Mouse (Mus musculus) kidney, adult 2 months (tissue): ENCODE results near the gene Nfib. TPM values are rescaled to one million over a fixed set of nuclear protein-coding genes. Genes with fewer than 3 reads are reported as not detected.
A peak's percentile ranks its signal among the peaks of the same experiment; 100 is the strongest.

ENCODE experiments used
- DNase-seq: peaks from one replicate; pipeline ENCODE4 v3.0.0; 2021
- H3K27ac ChIP-seq: fragments of 200-500 bp; 2 replicates; pipeline ENCODE4 v1.5.1; 2012; ENCODE audit warnings: low read depth, low read length, control low read depth, inconsistent platforms; ENCODE audit not compliant: insufficient read depth
- H3K27me3 ChIP-seq: fragments of 200-500 bp; replicated peaks from 2 replicates; pipeline ENCODE4 v1.6.1; 2012; ENCODE audit warnings: mild to moderate bottlenecking, moderate library complexity, low read length, inconsistent platforms; ENCODE audit not compliant: control insufficient read depth, insufficient read depth
- H3K36me3 ChIP-seq: fragments of 200-500 bp; 2 replicates; pipeline ENCODE4 v1.6.1; 2012; ENCODE audit warnings: mild to moderate bottlenecking, moderate library complexity, low read length, inconsistent platforms; ENCODE audit not compliant: control insufficient read depth, insufficient read depth
- H3K4me1 ChIP-seq: fragments of 200-500 bp; 2 replicates; pipeline ENCODE4 v1.6.1; 2011; ENCODE audit warnings: low read length; ENCODE audit not compliant: control insufficient read depth, insufficient read depth
- H3K4me3 ChIP-seq: fragments of 200-500 bp; 2 replicates; pipeline ENCODE4 v1.5.1; 2011; ENCODE audit warnings: mild to moderate bottlenecking, low read depth, low read length, control low read depth; ENCODE audit not compliant: insufficient read depth
- CTCF ChIP-seq: fragments of 200-500 bp; conservative IDR thresholded peaks from 2 replicates; pipeline ENCODE4 v1.5.1; 2011; ENCODE audit warnings: low read depth, mild to moderate bottlenecking, control low read depth, low read length, moderate library complexity, mixed read lengths; ENCODE audit not compliant: insufficient read depth, insufficient read length
- POLR2A ChIP-seq: fragments of 200-500 bp; IDR thresholded peaks from one replicate; pipeline ENCODE4 v1.6.1; 2011; ENCODE audit warnings: low read depth, low read length, control low read depth
- WGBS: fragments of 180-500 bp; shearing (Covaris S2); methylation state at CpG from one replicate; pipeline ENCODE4 v1.1.7; 2018; 5-methylcytosine and 5-hydroxymethylcytosine counted together
- polyA plus RNA-seq: library from polyadenylated mRNA; depleted of rRNA; stranded (reverse); fragments of >200 nt; gene quantifications from 2 replicates; pipeline ENCODE4 v1.2.3, GENCODE M21; 2012

The Nfib gene
- polyA plus RNA-seq, 1 experiment = 17.6 TPM

GRCm38 (mm10) chr4:82306045-82306444 lies 399.5 kb downstream of the Nfib start:
- Histone ChIP-seq H3K27me3 (no peaks in the 10 kb centered on the region), H3K27ac (no peak overlapping the region), H3K36me3 (no peaks in the 10 kb centered on the region; the same call in none of the 2 replicates), H3K4me1 (no peaks in the 10 kb centered on the region; the same call in 1 of the 2 replicates), H3K4me3 (no peak overlapping the region)
- 53% methylated on average over 6 of the region's 6 CpGs for WGBS
- no peak for DNase-seq
- TF ChIP-seq CTCF (no peak), POLR2A (no peak)

GRCm38 (mm10) chr4:82304148-82304871 lies 401.2 kb downstream of the Nfib start:
- peak; percentile 86 for DNase-seq
- Histone ChIP-seq H3K27ac (peak overlapping the region; percentile 65; the same call in 1 of the 2 replicates), H3K27me3 (no peaks in the 10 kb centered on the region), H3K4me3 (no peak overlapping the region; the same call in none of the 2 replicates), H3K36me3 (no peaks in the 10 kb centered on the region; the same call in none of the 2 replicates), H3K4me1 (no peaks in the 10 kb centered on the region; the same call in 1 of the 2 replicates)
- 9% methylated on average over 17 of the region's 17 CpGs for WGBS
- TF ChIP-seq POLR2A = no peak
- no peak for TF ChIP-seq CTCF

GRCm38 (mm10) chr4:82303362-82303900 lies 402.1 kb downstream of the Nfib start:
- no peaks in the 10 kb centered on the region; the same call in none of the 2 replicates for H3K36me3 ChIP-seq
- TF ChIP-seq POLR2A = no peak
- no peak for TF ChIP-seq CTCF
- WGBS = 56% methylated on average over 3 of the region's 3 CpGs
- H3K27ac ChIP-seq = no peak overlapping the region
- H3K4me1 ChIP-seq = no peaks in the 10 kb centered on the region; the same call in 1 of the 2 replicates
- no peaks in the 10 kb centered on the region for H3K27me3 ChIP-seq
- no peak for DNase-seq
- no peak overlapping the region for H3K4me3 ChIP-seq

GRCm38 (mm10) chr4:82302901-82303300 lies 402.6 kb downstream of the Nfib start:
- TF ChIP-seq CTCF (no peak), POLR2A (no peak)
- no peak overlapping the region for H3K27ac ChIP-seq
- H3K36me3 ChIP-seq = no peaks in the 10 kb centered on the region; the same call in none of the 2 replicates
- no peak for DNase-seq
- H3K4me3 ChIP-seq = no peak overlapping the region
- no peaks in the 10 kb centered on the region for H3K27me3 ChIP-seq
- H3K4me1 ChIP-seq = no peaks in the 10 kb centered on the region; the same call in 1 of the 2 replicates
- WGBS = 96% methylated on average over 6 of the region's 6 CpGs

- H3K27me3 ChIP-seq = no peaks in the 10 kb centered on the region
- no peak for TF ChIP-seq POLR2A
- no peak for TF ChIP-seq CTCF
- H3K4me3 ChIP-seq = no peak overlapping the region
- no peak for DNase-seq
- H3K4me1 ChIP-seq = no peaks in the 10 kb centered on the region
- WGBS = 87% methylated on average over 1 of the region's 1 CpGs
- no peaks in the 10 kb centered on the region; the same call in 1 of the 2 replicates for H3K36me3 ChIP-seq
- H3K27ac ChIP-seq = no peak overlapping the region
These were observed 406.9 kb downstream of the Nfib start for GRCm38 (mm10) chr4:82298606-82299005.

- Histone ChIP-seq H3K36me3 (no peaks in the 10 kb centered on the region; the same call in 1 of the 2 replicates), H3K4me1 (no peaks in the 10 kb centered on the region), H3K27ac (no peak overlapping the region), H3K4me3 (no peak overlapping the region), H3K27me3 (no peaks in the 10 kb centered on the region)
- WGBS = 88% methylated on average over 2 of the region's 2 CpGs
- no peak for DNase-seq
- TF ChIP-seq CTCF = no peak
- TF ChIP-seq POLR2A = no peak
These were observed 408.0 kb downstream of the Nfib start for GRCm38 (mm10) chr4:82297562-82297961.

- no peak for TF ChIP-seq CTCF
- no peak for TF ChIP-seq POLR2A
- 100% methylated on average over 1 of the region's 1 CpGs for WGBS
- no peak overlapping the region for H3K4me3 ChIP-seq
These were observed 411.5 kb downstream of the Nfib start for GRCm38 (mm10) chr4:82294066-82294465.

More at GRCm38 (mm10) chr4:82294066-82294465, 411.5 kb downstream of the Nfib start:
- DNase-seq = no peak
- H3K4me1 ChIP-seq = 0 out of 2 replicates have a peak, but pooled peaks cover 3% of the 10 kb centered on the region
- H3K27ac ChIP-seq = no peak overlapping the region
- H3K27me3 ChIP-seq = no peaks in the 10 kb centered on the region
- no peaks in the 10 kb centered on the region for H3K36me3 ChIP-seq
